In genomic region chr8:106189162-106189561, GRCm38 (mm10) we compare ENCODE assay signal across 22 mouse cellular contexts. TPM values are rescaled to one million over a fixed set of nuclear protein-coding genes. Genes with fewer than 3 reads are reported as not detected.
DNase-seq lines count a peak whose midpoint lies in the region; ATAC-seq lines count a peak whose summit lies in the region.
"Had no signal": no experiment of that assay in that cellular context is flagged by ENCODE, and none has a peak within 500 bp of the region (broad histone marks: within the 10 kb centered on the region; RNA-seq: fewer than 3 reads in every experiment).

No protein-coding gene starts in this region.

- ATAC-seq in frontal cortex, adult (ENCODE audit: low TSS enrichment): peak; percentile 39; the same call in 1 of the 2 replicates
- ATAC-seq in hindbrain, embryonic 12.5 days (ENCODE audit: low FRiP score): no peak
- ATAC-seq: activated CD4-positive, CD25-positive, alpha-beta regulatory T cell, adult 4 months; CD4-positive, CD25-positive, alpha-beta regulatory T cell, adult 4 months; Patski had no signal

- H3K4me2 ChIP-seq in hindbrain, embryonic 12.5 days (replicated peaks): no peak overlapping the region

- peaks cover 74% of the 10 kb centered on the region for H3K36me3 ChIP-seq in hindbrain, embryonic 12.5 days
- H3K36me3 ChIP-seq: G1E had no signal

- no peaks in the 10 kb centered on the region for H3K27me3 ChIP-seq in hindbrain, embryonic 12.5 days
- H3K27me3 ChIP-seq: CH12.LX, Patski had no signal

- 96% methylated on average over 4 of the region's 4 CpGs for WGBS in hindbrain, embryonic 12.5 days

- no peak overlapping the region for H3K4me3 ChIP-seq in brown adipose tissue, adult 24 weeks (ENCODE audit: insufficient read depth, low read depth, low read length)
- no peak overlapping the region for H3K4me3 ChIP-seq in hindbrain, embryonic 12.5 days

- H3K9me3 ChIP-seq in hindbrain, embryonic 12.5 days (replicated peaks): no peaks in the 10 kb centered on the region

- no peak for DNase-seq in frontal cortex, postnatal 25 days (ENCODE audit: low spot score in 2 of 2)
- DNase-seq in brain, adult 2 months (ENCODE audit: low read depth, low spot score): peak; percentile 33
- peak; percentile 59 for DNase-seq in fat pad, adult 2 months (ENCODE audit: extremely low read depth, low read depth, low spot score)
- no peak for DNase-seq in cerebellum, adult 18-20 months
- DNase-seq in spleen, adult 18-20 months: no peak
- DNase-seq: adrenal gland, adult 2 months; adrenal gland, adult 8-10 months; adrenal gland, postnatal 25 days; adrenal gland, postnatal 36 days; B cell, adult 2 months; cerebellum, adult 11 months; cerebellum, adult 11-12 months; cerebellum, adult 2 months; cerebellum, adult 8-10 months had no signal

- peaks cover 13% of the 10 kb centered on the region; the same call in 1 of the 2 replicates for H3K4me1 ChIP-seq in brown adipose tissue, adult 24 weeks (ENCODE audit: control insufficient read depth, insufficient read depth, insufficient read length, low read length)
- no peaks in the 10 kb centered on the region for H3K4me1 ChIP-seq in hindbrain, embryonic 12.5 days

- H3K27ac ChIP-seq in brown adipose tissue, adult 24 weeks (replicated peaks; ENCODE audit: low read depth, low read length): peak overlapping the region; percentile 88
- H3K27ac ChIP-seq in hindbrain, embryonic 12.5 days: no peak overlapping the region

- no peak overlapping the region for H3K9ac ChIP-seq in hindbrain, embryonic 12.5 days

RNA-seq across cellular contexts. Expression of gene Slc7a6, which starts 20.5 kb away (rescaled TPM):
- polyA plus RNA-seq in brown adipose tissue, adult 24 weeks (2012; ENCODE audit: insufficient read depth, insufficient read length, missing spikeins): 24.6 and 40.2 TPM in 2 replicates
- polyA plus RNA-seq in hindbrain, embryonic 12.5 days (2016; fragmentation: Nextera tagmentation; extraction: Ambion mirVana): 55.8 and 60.8 TPM in 2 replicates

RNA-seq across cellular contexts. Expression of gene Slc7a6os, which starts 21.6 kb away (rescaled TPM):
- polyA plus RNA-seq in brown adipose tissue, adult 24 weeks (2012; ENCODE audit: insufficient read depth, insufficient read length, missing spikeins): 13.1 and 15.2 TPM in 2 replicates
- 37.2 and 38.5 TPM in 2 replicates for polyA plus RNA-seq in hindbrain, embryonic 12.5 days (2016; fragmentation: Nextera tagmentation; extraction: Ambion mirVana)

RNA-seq across cellular contexts. Expression of gene Prmt7, which starts 21.6 kb away (rescaled TPM):
- polyA plus RNA-seq in brown adipose tissue, adult 24 weeks (2012; ENCODE audit: insufficient read depth, insufficient read length, missing spikeins): 8.0 and 16.7 TPM in 2 replicates
- 50.9 and 53.0 TPM in 2 replicates for polyA plus RNA-seq in hindbrain, embryonic 12.5 days (2016; fragmentation: Nextera tagmentation; extraction: Ambion mirVana)

RNA-seq across cellular contexts. Expression of gene Pla2g15, which starts 39.0 kb away (rescaled TPM):
- polyA plus RNA-seq in brown adipose tissue, adult 24 weeks (2012; ENCODE audit: insufficient read depth, insufficient read length, missing spikeins): 7.8 and 13.4 TPM in 2 replicates
- 18.2 and 20.1 TPM in 2 replicates for polyA plus RNA-seq in hindbrain, embryonic 12.5 days (2016; fragmentation: Nextera tagmentation; extraction: Ambion mirVana)

RNA-seq across cellular contexts. Expression of gene Esrp2, which starts 52.4 kb away (rescaled TPM):
- polyA plus RNA-seq in brown adipose tissue, adult 24 weeks (2012; ENCODE audit: insufficient read depth, insufficient read length, missing spikeins): 0.63 and 1.5 TPM in 2 replicates
- polyA plus RNA-seq in hindbrain, embryonic 12.5 days (2016; fragmentation: Nextera tagmentation; extraction: Ambion mirVana): 2.6 and 2.9 TPM in 2 replicates
- polyA plus RNA-seq: CD4-positive, CD25-positive, alpha-beta regulatory T cell, adult 4 months; G1E had no signal

Comparison
In these comparisons a context has a peak if more than half of its experiments do, and no peak if none do; other contexts are left out.
1. DNase-seq: peak in brain, adult 2 months (single experiment) and fat pad, adult 2 months (single experiment); none in frontal cortex, postnatal 25 days (0 of 2), cerebellum, adult 18-20 months (0 of 2) and spleen, adult 18-20 months (0 of 2).